Mouse (Mus musculus) cerebellum, adult 9-10 months (tissue): ENCODE measurements at regions not wholly inside any gene's neighbourhood (a gene's known extent, or its start where the extent isn't known, plus 50 kb on each side); places are given as distances from the start of the nearest gene placed in this dataset.

Source experiments
- DNase-seq: peaks from one replicate; pipeline ENCODE4 v3.0.0; 2022

DNA sequence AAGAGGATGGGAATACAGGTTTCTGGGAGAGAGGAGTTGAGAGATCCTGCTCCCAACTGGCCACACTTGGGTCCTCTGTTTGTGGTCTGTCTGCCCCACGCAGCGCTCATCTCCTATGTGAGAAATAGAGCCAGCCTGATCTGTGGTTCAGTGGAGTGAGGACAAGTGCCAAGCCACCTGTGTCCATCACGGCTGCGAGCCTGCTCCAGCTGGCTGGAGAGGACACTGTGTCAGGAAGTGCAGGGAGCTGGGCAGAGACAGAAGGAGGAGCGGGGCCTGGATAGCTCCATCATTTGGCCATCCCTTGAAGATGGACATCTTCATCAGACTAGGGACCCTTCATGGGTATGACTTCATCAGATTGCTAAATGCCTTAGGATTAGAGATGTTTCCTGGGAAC, 136.4 kb upstream of the Lrfn2 start:
- peak; percentile 28 for DNase-seq

DNA sequence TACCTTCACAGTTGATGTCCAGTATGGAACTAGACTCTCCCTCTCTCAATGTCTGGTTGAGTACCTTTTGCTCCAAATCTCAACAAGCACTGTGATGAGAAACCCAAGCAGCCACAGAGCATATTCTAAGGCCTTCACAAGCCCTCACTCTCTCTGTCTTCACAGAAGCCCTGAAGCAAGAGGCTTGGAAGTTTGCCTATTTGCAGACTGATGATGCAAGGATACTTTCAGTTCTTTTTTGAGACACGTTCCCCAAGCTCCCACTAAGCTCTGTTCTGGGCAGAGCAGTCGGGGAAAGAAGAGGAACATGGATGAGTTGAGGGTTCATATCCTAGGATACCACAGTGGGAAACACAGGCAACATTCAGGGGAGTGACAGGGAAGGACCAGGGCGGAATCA, 134.0 kb upstream of the Lrfn2 start:
- DNase-seq: no peak

DNA sequence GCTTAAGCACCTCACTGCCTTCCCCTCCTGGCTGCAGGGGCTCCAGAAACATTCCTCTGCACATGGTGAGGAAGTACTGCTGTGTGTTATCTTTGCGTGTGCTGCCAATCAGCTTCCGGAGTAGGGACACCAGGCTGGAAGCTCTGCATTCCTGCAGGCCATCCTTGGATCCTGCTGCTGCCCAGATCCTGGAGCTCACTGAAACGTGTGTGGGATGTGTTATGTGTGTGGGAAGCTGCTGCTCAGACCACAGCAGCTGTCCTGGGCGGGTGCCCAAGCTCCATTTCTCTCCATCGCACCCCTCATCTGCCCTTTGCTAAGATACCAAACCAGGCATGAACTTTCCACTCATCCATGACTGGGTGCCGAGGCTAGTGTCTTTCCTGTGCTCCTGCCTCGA, 129.5 kb upstream of the Lrfn2 start:
- DNase-seq: no peak

DNA sequence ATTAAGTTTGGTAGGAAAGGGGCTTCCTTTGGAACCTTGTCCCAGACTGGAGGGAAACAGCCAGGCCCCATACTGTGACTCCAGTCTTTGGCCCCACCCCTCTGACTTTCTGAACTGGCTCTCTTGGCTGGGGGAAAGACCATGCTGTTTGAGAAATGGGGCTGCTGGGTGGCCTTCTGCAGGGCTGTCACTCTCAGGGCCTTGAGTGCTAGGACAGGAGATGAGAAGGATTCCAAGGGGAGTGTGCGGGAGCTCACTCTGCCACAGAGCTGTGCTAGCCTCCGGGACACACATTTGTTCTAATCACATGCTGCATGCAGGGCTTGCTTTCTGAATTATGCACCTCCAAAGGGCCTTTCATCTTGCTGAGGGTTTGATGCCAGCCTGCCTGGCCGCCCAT, 124.3 kb upstream of the Lrfn2 start:
- DNase-seq: no peak

DNA sequence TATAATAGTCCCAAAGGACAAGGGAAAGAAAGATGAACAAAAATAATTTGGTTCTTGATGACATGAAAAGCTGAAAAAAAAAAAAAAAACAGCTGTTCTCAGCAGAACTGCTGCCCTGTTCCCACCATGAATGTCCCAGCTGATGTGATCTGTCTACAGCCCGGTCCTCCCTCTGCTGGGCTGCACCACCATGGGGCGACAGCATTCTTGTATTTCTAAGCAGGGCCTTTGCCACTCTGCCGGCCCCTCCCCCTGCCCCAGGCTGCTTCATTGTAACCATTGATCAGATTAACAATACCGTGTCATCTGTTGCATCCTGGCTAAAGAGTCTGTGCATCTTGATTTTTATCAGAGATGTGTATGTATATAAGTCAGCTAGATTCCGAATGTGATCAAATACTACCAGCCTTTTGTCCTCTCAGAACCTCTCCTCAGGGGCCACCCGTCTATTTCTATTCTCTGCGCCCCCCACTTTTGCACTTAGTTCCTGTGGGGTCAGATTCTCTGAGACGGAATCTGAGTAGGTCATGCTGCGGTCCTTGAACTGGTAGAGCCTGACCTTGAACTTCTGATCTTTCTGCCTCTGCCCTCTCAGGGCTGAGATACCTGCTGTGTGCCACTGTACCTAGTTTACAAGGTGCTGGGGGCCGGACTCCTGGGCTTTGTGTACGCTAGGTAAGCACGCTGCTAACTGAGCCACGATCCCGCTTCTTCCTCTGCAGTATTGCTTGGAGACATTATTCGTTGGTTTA, 117.2 kb upstream of the Lrfn2 start:
- no peak for DNase-seq

DNA sequence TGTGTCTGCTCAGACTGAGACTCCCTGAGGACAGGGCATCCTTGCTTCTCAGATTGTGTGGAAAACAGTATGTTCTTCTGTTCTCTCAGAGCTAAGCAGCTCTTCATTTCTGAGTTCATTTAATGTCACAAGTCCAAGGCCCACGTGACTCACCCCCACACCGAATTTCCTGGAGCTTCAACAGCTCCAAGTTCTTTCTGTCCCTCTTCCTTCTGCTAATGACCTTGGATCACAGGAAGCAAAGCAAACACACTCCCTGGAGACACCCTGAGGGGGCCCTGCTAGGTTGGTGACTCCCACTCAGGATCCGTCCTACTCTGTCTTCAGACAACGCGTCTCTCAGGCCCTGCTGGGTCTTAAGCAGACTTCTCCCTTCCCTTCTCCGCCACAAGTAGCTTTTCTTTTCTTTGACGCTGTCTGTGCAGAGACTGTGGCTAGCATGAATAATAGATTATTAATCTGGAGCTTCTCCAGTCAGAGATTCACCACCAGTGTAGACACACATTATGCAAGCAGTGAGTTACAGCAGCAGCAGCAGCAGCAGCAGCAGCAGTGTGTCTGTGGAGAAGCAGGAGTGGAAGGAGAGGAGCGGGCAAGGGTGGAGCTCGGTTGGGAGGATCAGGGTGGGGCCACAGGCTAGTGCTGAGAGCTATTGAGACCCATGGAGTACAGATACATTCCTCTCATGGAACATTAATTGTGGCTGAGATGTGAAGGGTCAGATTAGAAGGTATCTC, 115.4 kb upstream of the Lrfn2 start:
- DNase-seq: no peak

DNA sequence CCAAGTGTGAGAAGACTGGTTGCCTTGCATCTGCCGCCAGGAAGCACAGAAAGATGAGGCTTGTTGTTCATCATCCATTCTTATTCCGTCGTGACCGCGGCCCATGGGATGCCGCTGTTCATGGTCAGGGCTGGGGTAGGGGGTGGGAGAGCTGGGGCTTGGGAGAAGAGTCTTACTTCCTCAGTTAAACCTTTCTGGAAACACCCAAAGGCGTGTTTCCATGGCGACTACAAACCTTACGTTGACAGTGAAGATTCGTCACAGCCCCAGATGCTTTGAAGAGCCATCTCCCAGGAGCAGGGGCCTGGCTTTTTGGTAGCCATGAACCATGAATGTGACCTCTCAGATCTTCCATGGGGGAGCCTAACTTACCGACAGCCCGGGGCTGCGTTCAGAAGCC, 114.6 kb upstream of the Lrfn2 start:
- DNase-seq: no peak

DNA sequence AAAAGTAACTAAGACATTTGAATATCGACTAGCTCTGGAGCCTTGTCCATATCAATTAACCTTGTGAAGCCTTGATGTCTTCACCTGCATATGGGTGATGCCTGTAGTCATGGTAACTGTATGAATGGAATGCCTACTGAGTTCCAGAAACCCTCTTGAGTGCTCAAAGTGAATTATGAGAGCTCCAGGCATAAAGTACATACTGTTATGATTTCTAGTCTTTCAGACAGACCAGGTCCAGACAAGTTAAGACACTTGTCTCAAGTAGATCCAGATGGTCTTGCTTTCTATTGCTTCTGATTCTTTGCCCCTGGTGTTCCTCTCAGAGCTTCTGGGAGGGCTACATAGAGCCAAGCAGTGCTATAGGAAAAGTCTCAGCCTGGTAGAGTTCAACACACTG, 112.5 kb upstream of the Lrfn2 start:
- no peak for DNase-seq

DNA sequence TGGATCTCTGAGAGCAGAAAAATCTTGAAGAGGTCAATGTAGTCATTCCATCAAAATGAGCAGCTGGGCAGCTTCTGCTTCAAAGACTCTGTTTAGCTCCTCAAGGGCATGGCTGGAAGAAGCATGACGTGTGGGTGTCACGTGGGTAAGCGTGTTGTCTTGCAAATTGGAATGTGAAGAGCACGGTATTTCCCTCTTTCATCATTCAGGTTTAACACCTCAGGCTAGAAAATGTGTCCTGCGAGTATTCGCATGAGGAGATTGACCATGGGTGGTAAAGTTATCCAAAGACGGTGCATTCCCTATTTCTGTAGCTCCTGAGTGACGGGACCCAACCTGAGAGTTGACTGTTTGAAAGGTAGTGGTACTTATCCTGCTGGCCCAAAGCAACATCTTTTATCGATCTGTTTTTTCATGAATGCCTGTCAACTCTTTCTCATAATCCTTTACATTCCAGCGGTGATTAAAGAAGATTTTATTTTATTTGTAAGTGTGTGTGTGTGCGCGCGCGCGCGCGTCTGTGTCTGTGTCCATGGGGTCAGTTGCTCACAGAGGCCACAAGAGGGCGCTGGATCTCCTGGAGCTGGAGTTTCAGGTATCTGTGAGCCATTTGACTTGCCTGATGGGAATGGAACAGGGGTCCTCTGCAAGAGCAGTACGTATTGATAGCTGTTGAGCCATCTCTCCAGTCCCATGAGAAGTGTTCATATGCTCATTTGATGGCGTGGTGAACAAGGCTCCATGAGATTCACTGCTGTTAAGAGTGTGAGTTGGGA, 109.9 kb upstream of the Lrfn2 start:
- DNase-seq: no peak

DNA sequence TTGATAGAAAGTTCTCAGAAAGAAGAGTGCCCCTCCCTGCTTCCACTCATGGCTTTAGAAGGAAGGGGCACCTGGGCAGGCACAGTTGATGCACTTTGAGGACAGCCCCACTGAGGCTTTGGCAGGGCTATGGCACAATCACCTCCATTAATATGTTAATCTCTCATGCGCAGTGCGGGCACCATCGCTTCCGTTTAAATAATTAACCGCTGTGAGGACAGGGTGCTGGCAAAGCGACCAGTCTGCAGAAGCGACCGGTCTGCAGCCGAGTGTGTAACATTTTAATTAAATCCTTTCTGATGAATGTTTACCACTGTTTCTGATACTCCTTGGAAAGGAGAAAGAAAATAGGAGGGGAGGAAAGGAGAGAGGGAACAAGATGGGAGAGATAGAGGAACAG, 108.3 kb upstream of the Lrfn2 start:
- no peak for DNase-seq

DNA sequence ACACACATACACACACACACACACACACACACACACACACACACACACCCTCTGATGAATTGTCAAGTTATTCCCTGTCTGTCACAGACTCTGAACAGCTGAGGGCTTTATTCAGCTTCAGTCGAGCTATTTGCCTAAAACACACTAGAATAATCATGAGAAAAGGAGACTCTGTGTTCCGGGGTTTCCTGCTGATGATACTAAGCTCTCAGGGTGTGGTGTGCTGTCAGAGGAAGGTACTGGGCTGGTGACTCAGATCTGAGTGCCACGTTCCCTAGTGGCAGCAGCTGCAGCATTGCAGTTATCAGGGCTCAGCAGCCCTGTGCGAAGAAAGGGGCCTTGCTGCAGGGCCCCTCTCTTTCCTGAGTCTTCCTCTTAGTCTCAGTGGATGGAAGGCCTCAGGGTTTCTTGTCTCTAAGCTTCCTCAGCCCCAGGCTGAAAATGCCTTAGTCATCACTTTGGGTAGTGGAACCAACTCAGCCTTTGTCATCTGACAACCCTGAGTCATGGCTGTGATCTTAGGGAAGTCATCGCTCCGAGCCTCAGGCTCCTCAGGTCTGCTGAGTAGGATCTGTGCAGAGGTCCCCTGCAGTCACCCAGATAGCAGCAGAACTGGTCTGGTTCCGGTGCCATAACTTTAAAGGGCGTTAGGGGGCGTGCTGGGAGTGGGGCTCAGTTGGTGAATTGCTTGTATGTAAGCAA, 106.8 kb upstream of the Lrfn2 start:
- no peak for DNase-seq

DNA sequence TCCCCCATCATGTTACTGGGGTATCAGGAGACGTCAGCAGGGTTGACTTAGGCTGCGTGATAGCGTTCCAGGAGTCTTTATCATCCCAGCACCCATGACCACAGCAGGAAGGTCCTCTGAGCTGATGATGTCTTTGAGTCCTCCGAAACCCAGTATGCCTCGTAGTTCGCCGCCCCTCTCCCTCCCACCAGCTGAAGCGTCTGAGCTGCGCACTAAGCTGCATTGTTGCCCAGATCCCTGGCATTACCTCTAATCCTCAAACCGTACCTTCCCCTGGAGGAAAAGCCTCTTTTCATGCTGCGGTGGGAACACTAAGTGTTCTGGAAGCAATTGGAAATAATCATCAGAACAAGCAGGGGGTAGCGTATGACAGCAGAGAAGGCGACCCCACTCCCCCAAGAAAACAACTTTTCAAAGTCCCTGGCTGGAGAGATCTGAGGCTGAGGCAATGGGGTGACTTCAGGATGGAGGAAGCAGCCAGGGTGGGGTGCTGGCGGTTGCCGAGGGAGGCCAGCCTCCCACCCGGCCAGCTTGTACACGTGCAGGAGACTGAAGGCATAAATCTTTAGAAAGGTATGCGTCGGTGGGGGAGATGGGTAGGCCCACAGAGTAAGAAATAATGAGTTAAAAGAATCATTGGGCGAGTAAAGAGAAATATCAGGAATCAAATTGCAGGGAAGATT, 93.7 kb upstream of the Lrfn2 start:
- DNase-seq: no peak

DNA sequence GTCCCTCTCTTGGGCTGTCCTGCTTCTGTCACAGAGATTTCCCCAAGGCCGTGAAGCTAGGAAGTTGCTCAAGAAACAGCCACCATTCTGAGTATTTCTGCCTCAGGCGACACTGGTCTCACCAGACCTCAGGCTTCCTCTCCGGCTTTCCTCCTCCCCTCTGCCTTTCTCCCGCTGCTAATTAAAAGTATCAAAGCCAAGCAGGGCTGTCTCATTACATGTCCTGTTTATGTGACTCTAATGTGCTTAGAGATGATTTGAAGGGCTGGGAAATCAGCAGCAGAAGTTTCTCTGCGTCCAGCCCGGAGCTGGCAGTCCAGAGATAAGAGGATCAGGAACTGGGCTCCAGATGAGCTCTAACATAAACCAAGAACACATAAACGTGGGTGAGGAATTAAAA, 84.3 kb upstream of the Lrfn2 start:
- DNase-seq: no peak

DNA sequence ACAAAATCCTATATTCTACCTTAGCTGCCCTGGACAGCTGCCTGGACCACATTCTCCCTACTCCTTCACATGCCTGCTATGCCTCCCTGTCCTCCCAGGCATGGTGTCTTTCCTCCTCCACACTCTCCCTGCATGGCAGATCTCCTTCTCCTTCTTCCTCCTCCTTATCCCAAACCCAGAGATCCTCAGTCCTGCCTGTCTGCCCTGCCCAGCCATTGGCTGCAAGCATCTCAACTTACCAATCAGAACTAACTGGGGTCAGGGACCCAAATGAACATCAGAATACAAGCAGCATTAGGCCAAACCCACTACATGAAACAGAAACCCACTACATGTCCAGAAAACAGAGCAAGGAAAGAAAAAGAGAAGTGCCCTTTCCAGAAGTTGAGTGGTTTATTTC, 81.3 kb upstream of the Lrfn2 start:
- DNase-seq: no peak

DNA sequence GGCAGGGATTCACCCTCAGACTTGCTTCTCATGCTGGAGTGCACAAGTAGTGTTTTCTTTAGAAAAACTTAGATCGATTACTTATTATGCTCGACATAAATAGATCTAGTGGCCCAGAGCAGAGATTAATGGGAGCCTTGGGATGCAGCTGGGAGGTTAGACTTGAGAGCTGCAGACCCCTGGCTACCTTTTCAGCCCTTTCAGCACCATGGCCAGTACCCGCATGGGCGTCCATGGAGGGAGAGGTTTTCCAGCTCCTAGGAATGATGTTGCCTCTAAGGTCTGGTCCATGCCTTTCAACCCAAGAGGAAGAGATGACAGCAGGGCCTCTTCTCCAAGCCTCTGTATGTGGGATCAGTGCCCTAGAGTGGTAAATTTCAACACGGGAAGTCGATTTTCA, 73.3 kb upstream of the Lrfn2 start:
- no peak for DNase-seq

DNA sequence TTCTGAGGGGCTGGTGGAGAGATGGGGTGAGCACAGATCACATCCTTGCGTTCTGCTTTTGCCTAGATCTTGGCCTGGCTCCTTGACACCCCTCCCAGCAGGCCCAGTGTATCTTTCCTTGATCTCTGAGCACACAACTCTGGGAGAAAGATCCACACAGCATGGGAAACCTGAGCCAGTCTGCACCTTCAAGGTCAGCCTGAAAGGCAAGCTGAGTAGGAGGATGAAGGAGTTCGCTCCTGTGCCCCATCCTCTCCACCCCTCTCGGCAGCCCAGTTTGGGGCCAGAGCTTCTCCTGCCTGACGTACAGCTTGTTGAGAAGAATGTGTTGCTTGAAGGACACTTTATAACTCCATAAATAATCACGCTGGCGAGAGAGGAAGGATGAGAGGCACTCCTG, 61.7 kb upstream of the Lrfn2 start:
- DNase-seq: no peak

DNA sequence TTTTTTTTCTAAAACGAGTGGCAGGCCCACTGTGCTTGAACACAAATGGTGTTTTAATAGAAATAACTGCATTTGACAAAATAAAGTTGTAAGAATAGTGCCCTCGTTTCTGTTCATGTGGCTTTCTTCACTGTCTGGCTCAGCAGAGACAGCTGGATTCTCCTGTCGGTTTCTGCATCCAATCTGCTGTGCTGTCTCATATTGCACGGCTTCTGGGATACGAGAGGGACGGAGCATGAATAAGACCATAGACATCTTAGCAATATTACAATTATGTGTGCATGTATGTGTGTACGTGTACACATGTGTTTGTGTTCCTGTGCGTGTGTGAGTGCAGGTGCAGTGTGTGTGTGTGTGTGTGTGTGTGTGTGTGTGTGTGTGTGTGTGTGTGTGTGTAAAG, 54.7 kb upstream of the Lrfn2 start:
- DNase-seq: no peak

DNA sequence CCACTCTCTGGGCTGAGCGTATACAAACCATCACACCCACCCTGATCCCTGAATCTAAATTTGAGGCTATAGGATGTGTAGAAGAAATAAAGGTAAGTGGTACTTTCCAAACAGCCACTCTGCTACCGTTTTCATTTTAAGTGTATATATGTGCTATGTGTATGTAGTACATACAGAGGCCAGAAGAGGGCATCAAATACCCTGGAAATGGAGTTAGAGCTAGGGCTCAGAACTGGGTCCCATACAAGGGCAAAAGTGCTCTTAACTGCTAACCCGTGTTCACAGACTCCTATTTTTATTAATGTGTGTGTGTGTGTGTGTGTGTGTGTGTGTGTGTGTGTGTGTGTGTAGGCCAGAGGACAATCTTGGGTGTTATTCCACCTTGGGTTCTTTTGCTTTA, 51.6 kb upstream of the Lrfn2 start:
- DNase-seq: no peak

DNA sequence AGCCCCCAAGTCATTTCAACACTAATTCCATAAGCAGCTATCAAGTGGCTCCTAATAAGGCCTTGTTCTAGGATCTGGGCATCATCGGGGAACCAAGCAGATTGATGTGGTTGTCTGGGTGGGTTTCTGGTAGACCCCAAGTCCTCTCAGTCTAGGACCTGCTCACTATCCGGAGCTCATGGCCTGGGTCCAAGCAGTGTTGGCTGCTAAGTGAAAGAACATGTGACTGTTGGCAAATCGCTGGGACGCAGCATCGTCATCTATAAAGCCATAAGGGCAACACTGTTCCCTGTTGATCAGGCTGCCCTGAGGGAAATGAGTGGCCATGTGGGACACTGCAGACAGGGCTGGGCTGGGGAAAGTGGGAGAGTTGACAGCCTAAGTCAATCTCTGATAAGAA, 50.2 kb upstream of the Lrfn2 start:
- DNase-seq: no peak
